Mouse (Mus musculus): Measurements from ENCODE around the gene Slc4a1. TPM values are rescaled to one million over a fixed set of nuclear protein-coding genes. Genes with fewer than 3 reads are reported as not detected.

Slc4a1 gene
- polyA plus RNA-seq, 1 experiment from 2014 or later, result 4.4 TPM

- Histone ChIP-seq H3K36me3 (no peaks in the 10 kb centered on the region), H3K27me3 (0 out of 2 replicates have a peak, but pooled peaks cover 10% of the 10 kb centered on the region), H3K9me3 (no peaks in the 10 kb centered on the region), H3K9ac (no peak overlapping the region), H3K4me3 (no peak overlapping the region), H3K4me2 (no peak overlapping the region), H3K4me1 (replicated peaks) (no peaks in the 10 kb centered on the region), H3K27ac (no peak overlapping the region)
- WGBS, result 83% methylated on average over 5 of the region's 5 CpGs
- ATAC-seq (ENCODE audit: low FRiP score), result no peak
Measured at GRCm38 (mm10) chr11:102368347-102368746, 2.3 kb upstream of the Slc4a1 start.

- no peak overlapping the region for H3K27ac ChIP-seq
- no peak overlapping the region for H3K9ac ChIP-seq
- no peak overlapping the region for H3K4me2 ChIP-seq
- no peaks in the 10 kb centered on the region for H3K4me1 ChIP-seq (replicated peaks)
- H3K4me3 ChIP-seq, result no peak overlapping the region
- H3K9me3 ChIP-seq, result no peaks in the 10 kb centered on the region
- no peak for ATAC-seq (ENCODE audit: low FRiP score)
- no peaks in the 10 kb centered on the region for H3K36me3 ChIP-seq
- 79% methylated on average over 9 of the region's 9 CpGs for WGBS
- H3K27me3 ChIP-seq, result 0 out of 2 replicates have a peak, but pooled peaks cover 5% of the 10 kb centered on the region
Measured at GRCm38 (mm10) chr11:102367504-102368280, 1.7 kb upstream of the Slc4a1 start.

DNA sequence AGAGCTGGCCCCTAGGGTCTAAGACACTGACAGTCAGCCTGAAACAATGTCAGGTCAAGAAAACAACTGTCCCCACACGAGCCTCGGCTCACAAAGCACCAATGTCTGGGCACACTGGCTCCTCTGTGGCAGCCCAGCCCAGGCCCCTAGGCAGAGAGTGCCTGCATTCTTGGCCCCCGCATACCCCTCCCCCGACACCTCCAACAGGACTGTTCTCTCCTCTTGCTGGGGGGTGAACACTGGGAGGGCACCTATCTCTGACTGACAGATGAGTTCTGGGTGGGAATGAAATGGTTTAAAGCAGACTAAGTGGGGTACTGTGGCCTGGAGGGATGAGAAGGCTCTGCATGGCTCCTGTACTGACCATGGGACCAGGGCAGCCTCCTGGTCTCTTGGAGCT, 304 bp downstream of the Slc4a1 start:
- no peak overlapping the region for H3K4me3 ChIP-seq
- H3K9me3 ChIP-seq, result no peaks in the 10 kb centered on the region
- H3K36me3 ChIP-seq, result no peaks in the 10 kb centered on the region
- no peak for ATAC-seq (ENCODE audit: low FRiP score)
- 51% methylated on average over 4 of the region's 4 CpGs for WGBS
- H3K27ac ChIP-seq, result no peak overlapping the region
- no peak overlapping the region for H3K4me2 ChIP-seq
- H3K4me1 ChIP-seq (replicated peaks), result no peaks in the 10 kb centered on the region
- no peak overlapping the region for H3K9ac ChIP-seq
- H3K27me3 ChIP-seq, result 0 out of 2 replicates have a peak, but pooled peaks cover 3% of the 10 kb centered on the region

GRCm38 (mm10) chr11:102364570-102365371, 1.2 kb downstream of the Slc4a1 start:
- H3K27ac ChIP-seq, result no peak overlapping the region
- H3K9me3 ChIP-seq, result no peaks in the 10 kb centered on the region
- H3K4me2 ChIP-seq, result no peak overlapping the region
- no peak overlapping the region for H3K9ac ChIP-seq
- H3K4me3 ChIP-seq, result no peak overlapping the region
- H3K27me3 ChIP-seq, result 0 out of 2 replicates have a peak, but pooled peaks cover 3% of the 10 kb centered on the region
- 90% methylated on average over 14 of the region's 14 CpGs for WGBS
- ATAC-seq (ENCODE audit: low FRiP score), result no peak
- H3K36me3 ChIP-seq, result no peaks in the 10 kb centered on the region
- no peaks in the 10 kb centered on the region for H3K4me1 ChIP-seq (replicated peaks)

- Histone ChIP-seq H3K9me3 (no peaks in the 10 kb centered on the region), H3K4me2 (no peak overlapping the region), H3K9ac (no peak overlapping the region), H3K4me1 (replicated peaks) (no peaks in the 10 kb centered on the region), H3K36me3 (no peaks in the 10 kb centered on the region), H3K4me3 (no peak overlapping the region), H3K27me3 (no peaks in the 10 kb centered on the region; the same call in 1 of the 2 replicates), H3K27ac (no peak overlapping the region)
- WGBS, result 57% methylated on average over 2 of the region's 2 CpGs
- no peak for ATAC-seq (ENCODE audit: low FRiP score)
Measured at GRCm38 (mm10) chr11:102363623-102364022, 2.4 kb downstream of the Slc4a1 start.

DNA sequence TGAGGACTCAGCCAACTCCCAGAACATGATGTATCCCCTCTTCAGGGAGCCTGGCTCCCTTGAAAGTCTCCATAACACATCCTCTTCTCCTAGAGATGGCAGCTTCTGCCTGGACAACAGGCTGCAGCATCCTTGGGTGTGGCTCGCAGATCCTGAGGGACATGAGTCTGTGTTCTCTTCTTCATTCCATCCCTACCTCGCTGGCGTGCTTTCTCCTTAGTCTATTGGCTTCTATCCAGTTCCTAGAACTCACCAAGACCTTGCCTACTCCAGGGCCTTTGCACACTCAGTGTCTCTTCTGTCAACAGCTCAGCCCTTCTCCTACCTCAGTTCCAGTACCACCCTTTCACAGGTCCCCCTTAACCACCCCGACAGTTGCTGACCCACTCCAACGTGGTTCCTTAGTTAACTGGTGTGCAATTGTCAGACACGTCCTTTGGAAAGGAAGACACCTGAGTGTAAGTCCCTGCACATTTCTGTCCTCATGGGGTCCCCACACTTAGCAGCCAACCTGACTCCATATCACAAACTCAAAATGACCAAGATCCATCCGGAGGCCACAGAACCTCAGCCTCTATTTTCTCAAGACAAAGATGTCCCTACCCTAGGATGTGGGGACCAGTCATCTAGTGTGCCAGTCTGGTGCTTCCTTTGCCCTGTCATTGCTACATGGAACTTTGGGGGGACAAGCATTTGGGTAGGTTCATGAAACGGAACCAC, 4.1 kb downstream of the Slc4a1 start:
- Histone ChIP-seq H3K9ac (no peak overlapping the region), H3K9me3 (no peaks in the 10 kb centered on the region), H3K4me2 (no peak overlapping the region), H3K27me3 (peaks cover 1% of the 10 kb centered on the region; the same call in 1 of the 2 replicates), H3K4me1 (replicated peaks) (no peaks in the 10 kb centered on the region), H3K36me3 (no peaks in the 10 kb centered on the region), H3K27ac (no peak overlapping the region), H3K4me3 (no peak overlapping the region)
- ATAC-seq (ENCODE audit: low FRiP score), result no peak
- 88% methylated on average over 8 of the region's 8 CpGs for WGBS

GRCm38 (mm10) chr11:102358365-102358764, 7.6 kb downstream of the Slc4a1 start:
- Histone ChIP-seq H3K4me3 (no peak overlapping the region), H3K9ac (no peak overlapping the region; the same call in 1 of the 2 replicates), H3K4me2 (no peak overlapping the region), H3K27me3 (peaks cover 4% of the 10 kb centered on the region), H3K27ac (no peak overlapping the region), H3K36me3 (no peaks in the 10 kb centered on the region), H3K9me3 (no peaks in the 10 kb centered on the region), H3K4me1 (replicated peaks) (no peaks in the 10 kb centered on the region)
- no peak for ATAC-seq (ENCODE audit: low FRiP score)
- 77% methylated on average over 10 of the region's 10 CpGs for WGBS

DNA sequence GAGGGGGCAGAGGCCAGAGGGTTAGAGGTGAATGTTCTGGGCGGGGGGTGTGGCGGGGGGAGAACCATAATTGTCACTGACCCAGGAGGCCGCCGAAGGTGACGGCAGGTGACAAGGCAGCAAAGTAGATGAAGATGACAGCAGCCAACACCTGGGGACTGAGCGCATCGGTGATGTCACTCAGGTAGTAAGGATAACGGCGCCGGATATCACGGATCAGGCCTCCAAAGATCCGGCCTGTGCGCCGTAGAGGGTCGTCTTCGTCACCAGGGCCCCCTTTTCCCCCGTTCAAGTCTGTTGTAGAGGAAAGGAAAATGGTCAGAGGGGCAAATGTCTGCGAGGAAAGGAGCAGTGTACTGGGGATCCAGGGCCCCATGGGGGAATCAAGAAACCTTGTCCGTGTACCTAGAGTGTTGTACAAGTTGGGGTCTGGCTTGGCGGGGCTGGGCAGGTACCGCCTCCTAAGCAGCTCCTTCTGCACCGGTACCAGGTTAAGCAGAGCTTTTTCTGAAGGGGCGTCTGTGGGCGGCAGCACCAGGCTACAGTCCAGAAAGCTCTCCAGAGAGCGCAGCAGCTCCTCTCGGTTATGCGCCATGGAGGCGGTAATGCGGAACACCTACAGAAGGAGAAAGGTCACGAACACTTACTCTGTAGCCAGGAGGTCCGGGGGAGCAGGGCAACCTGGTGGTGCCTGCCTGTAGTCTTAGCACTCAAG, 9.2 kb downstream of the Slc4a1 start:
- WGBS, result 76% methylated on average over 31 of the region's 31 CpGs
- Histone ChIP-seq H3K27ac (no peak overlapping the region), H3K4me1 (replicated peaks) (no peaks in the 10 kb centered on the region), H3K4me3 (no peak overlapping the region), H3K36me3 (no peaks in the 10 kb centered on the region), H3K9ac (no peak overlapping the region), H3K27me3 (peaks cover 9% of the 10 kb centered on the region), H3K9me3 (no peaks in the 10 kb centered on the region), H3K4me2 (no peak overlapping the region)
- ATAC-seq (ENCODE audit: low FRiP score), result no peak

DNA sequence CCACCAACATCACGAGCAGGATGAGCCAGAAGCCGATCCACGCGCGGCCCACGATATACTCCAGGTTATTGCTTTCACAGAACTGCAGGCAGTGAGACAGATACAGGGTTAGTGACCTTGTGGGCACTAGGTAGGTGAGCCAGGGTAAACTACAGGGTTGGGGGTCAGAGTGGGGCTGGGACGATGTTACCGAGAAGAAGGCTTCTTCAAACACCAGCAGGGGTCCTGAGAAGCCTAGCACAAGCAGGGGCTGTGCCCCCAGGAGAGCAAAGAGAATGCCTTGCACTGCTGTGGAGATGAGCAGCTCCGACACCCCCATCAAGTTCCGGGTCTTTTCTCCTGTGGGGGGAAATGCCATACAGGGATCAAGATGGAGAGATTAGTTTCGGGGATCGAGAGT, 9.8 kb downstream of the Slc4a1 start:
- no peak for ATAC-seq (ENCODE audit: low FRiP score)
- peaks cover 10% of the 10 kb centered on the region for H3K27me3 ChIP-seq
- no peaks in the 10 kb centered on the region for H3K9me3 ChIP-seq
- no peak overlapping the region for H3K27ac ChIP-seq
- no peak overlapping the region for H3K9ac ChIP-seq
- no peaks in the 10 kb centered on the region for H3K4me1 ChIP-seq (replicated peaks)
- 84% methylated on average over 12 of the region's 12 CpGs for WGBS
- no peak overlapping the region for H3K4me2 ChIP-seq
- H3K4me3 ChIP-seq, result no peak overlapping the region
- no peaks in the 10 kb centered on the region for H3K36me3 ChIP-seq

GRCm38 (mm10) chr11:102355501-102355900, 10.5 kb downstream of the Slc4a1 start:
- Histone ChIP-seq H3K27me3 (peaks cover 10% of the 10 kb centered on the region), H3K36me3 (no peaks in the 10 kb centered on the region), H3K9ac (no peak overlapping the region), H3K27ac (no peak overlapping the region), H3K4me1 (replicated peaks) (no peaks in the 10 kb centered on the region), H3K9me3 (no peaks in the 10 kb centered on the region), H3K4me3 (no peak overlapping the region), H3K4me2 (no peak overlapping the region)
- WGBS, result 82% methylated on average over 3 of the region's 3 CpGs
- ATAC-seq (ENCODE audit: low FRiP score), result no peak

DNA sequence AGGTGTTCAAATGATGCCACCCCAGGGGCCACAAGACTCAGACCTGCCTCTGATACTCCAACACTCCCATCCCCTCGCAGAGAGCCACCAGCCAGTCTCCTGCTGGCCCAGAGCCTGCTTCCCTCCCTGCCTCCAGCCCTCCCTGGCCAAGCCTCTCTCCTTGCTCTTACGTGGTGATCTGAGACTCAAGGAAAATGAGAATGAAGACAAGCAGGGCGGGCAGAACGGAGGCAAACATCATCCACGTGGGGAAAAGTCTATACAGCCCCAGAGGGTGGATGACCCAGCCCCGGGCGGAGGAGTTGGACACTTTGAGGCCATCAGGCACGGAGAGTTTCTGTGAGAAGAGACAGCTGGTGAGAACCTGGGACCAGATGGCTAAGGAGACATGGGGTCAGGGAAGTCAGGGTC, 13.0 kb downstream of the Slc4a1 start:
- Histone ChIP-seq H3K9me3 (no peaks in the 10 kb centered on the region), H3K27ac (no peak overlapping the region), H3K4me2 (no peak overlapping the region), H3K27me3 (peaks cover 10% of the 10 kb centered on the region; the same call in 1 of the 2 replicates), H3K36me3 (no peaks in the 10 kb centered on the region), H3K4me3 (no peak overlapping the region), H3K9ac (no peak overlapping the region), H3K4me1 (replicated peaks) (no peaks in the 10 kb centered on the region)
- 43% methylated on average over 8 of the region's 8 CpGs for WGBS
- no peak for ATAC-seq (ENCODE audit: low FRiP score)

Measured in hindbrain, embryonic 13.5 days (tissue).